Mouse (Mus musculus) thymus, postnatal 4 days (tissue): ENCODE measurements around the gene Meis3.

ENCODE experiments used
- DNase-seq: peaks from one replicate; pipeline ENCODE4 v3.0.0; 2021

Gene Meis3

DNA sequence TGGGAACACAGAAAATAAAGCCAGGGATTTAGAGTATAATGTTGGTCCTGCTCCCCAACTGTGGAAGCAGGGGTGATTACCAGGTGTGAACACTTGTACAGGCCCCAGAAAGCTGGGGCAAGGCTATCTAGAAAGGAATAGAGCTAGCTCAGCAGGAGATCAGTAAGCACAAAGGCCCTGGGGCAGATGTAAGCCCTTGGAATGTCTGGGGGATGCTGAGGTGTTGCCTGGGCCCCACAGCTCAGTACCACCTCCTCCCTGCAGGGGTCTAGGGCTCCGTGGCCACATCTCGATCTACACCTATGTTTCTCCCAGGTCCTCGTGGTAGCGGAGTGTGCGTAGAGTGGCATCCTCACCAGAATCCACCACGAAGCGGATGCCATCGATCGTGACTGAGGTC, 39.1 kb downstream of the Meis3 start:
- DNase-seq = no peak

DNA sequence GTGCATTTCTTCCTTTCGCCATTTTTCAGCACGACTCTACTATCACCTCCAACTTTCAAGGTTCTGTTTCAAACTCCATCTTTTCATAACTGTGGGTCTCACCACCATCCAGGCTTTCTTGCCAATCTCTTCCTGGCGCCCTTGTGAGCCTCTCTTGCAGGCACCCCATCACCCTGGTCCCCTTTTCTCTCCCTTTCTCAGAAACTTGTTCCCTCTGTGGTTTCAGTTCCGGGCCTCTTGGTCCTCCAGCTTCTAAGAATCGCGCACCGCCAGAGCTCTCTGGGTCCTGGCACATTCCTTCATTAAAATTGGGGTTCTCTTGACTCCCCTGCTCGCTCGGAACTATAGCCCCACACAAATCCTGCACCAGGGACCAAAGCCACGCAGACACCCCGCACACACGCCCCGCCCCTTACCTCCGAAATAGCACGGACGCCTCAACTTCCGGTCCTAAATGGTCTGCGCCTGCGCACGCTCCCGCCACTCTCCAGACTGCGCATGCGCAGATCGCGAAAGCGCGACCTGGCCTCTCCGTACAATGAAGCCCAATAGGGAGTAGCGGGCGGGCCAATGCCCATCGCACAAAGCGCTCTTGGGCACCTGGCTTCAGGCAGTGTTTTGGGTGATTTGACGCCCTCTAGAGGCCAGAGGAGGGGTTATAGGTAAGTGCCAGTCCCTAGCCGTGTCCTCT, 46.8 kb downstream of the Meis3 start, which contains the start of gene Dhx34:
Dhx34 (minus strand) TSS at position 456 of the 691 bp plus-strand sequence.
- peak; percentile 98 for DNase-seq

DNA sequence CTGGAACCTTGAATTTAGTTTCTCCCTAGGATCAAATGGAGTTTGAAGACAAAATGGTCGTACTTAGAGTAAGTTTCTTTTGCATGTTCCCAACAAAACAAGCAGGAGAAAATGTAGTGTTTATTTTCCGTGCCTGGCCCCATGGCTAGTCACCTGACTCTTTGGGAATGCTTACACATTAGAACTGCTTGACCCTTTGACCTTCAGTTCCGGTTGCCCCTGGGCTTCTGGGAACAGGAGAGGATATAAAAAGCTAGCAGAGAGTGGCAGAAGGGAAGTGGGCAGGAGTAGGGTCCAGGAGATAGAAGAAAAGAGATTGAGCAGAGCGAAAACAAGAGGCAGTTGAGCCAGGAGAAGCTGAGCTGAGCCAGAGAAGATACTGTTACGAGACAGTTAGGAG, 55.0 kb downstream of the Meis3 start:
- DNase-seq = no peak
